Mouse (Mus musculus) stomach, postnatal 0 days (tissue): ENCODE data around the gene Egfl7. TPM values are rescaled to one million over a fixed set of nuclear protein-coding genes. Genes with fewer than 3 reads are reported as not detected.

Source experiments
- ATAC-seq: fragments of 200-750 bp; cut with Nextera tagmentation; 2 replicates; pipeline ENCODE4 v1.8.0; 2017; ENCODE audit not compliant: low FRiP score, low TSS enrichment
- DNase-seq: peaks from one replicate; pipeline ENCODE4 v3.0.0-alpha.2; 2016; ENCODE audit warnings: low spot score
- H3K27ac ChIP-seq: fragments of 300-500 bp; sonication (generic); replicated peaks from 2 replicates; pipeline ENCODE4 v1.5.1; 2014; ENCODE audit warnings: mild to moderate bottlenecking, control low read depth
- H3K27me3 ChIP-seq: fragments of 300-500 bp; sonication (generic); 2 replicates; pipeline ENCODE4 v1.6.1; 2014; ENCODE audit warnings: low read length; ENCODE audit not compliant: control insufficient read depth, insufficient read depth
- H3K36me3 ChIP-seq: fragments of 300-500 bp; sonication (generic); 2 replicates; pipeline ENCODE4 v1.6.1; 2014; ENCODE audit warnings: low read length, mixed read lengths; ENCODE audit not compliant: control insufficient read depth, insufficient read depth
- H3K4me1 ChIP-seq: fragments of 300-500 bp; sonication (generic); replicated peaks from 2 replicates; pipeline ENCODE4 v1.6.1; 2014; ENCODE audit warnings: antibody characterized with exemption; ENCODE audit not compliant: control insufficient read depth, insufficient read depth
- H3K4me2 ChIP-seq: fragments of 300-500 bp; sonication (generic); replicated peaks from 2 replicates; pipeline ENCODE4 v1.6.1; 2014; ENCODE audit warnings: low read depth, mild to moderate bottlenecking, control low read depth, moderate library complexity
- H3K4me3 ChIP-seq: fragments of 300-500 bp; sonication (generic); 2 replicates; pipeline ENCODE4 v1.5.1; 2014; ENCODE audit warnings: low read depth, low read length, control low read depth
- H3K9ac ChIP-seq: fragments of 300-500 bp; sonication (generic); 2 replicates; pipeline ENCODE4 v1.6.1; 2014; ENCODE audit warnings: mild to moderate bottlenecking, low read length, control low read depth, mixed read lengths
- H3K9me3 ChIP-seq: fragments of 300-500 bp; sonication (generic); 2 replicates; pipeline ENCODE4 v1.6.1; 2016; ENCODE audit warnings: low read length; ENCODE audit not compliant: control insufficient read depth
- CTCF ChIP-seq: IDR thresholded peaks from 2 replicates; pipeline ENCODE4 v1.5.1; 2016; ENCODE audit warnings: antibody characterized with exemption, low read depth, mild to moderate bottlenecking, moderate library complexity
- EP300 ChIP-seq: optimal IDR thresholded peaks from 2 replicates; pipeline ENCODE3; 2016; ENCODE audit warnings: antibody characterized with exemption
- WGBS: fragments of 180-500 bp; shearing (Covaris S2); extraction: QIAGEN DNeasy Blood & Tissue Kit; methylation state at CpG from one replicate; pipeline ENCODE4 v1.1.7; 2014; 5-methylcytosine and 5-hydroxymethylcytosine counted together
- polyA plus RNA-seq: library from polyadenylated mRNA; unstranded; fragments of >200 nt; fragmentation: Nextera tagmentation; extraction: Ambion mirVana; gene quantifications from 2 replicates; pipeline ENCODE4 v1.2.1, GENCODE M21; 2015

The Egfl7 gene
- polyA plus RNA-seq, 1 experiment from 2014 or later: 49.7 TPM

DNA sequence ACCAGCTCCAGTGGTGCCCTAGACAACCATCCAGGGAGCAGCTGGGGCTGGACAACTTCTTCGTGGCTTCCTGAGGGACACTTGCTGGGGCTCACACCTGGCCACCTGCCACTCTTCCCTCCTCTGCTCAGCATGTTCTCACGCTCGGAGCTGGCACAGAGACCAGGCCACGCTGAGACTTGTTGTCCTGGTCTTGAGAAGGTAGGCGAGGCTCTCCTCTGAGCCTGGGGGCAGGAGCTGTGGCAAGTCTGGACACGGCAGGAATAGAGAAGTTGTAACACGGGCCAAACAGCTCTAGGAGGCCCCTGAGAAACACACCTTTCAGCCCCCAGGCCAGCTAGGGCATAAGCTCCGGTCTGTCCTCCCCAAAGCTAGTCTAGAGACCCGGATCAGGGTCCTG is 25.9 kb upstream of the Egfl7 start:
- no peaks in the 10 kb centered on the region for H3K36me3 ChIP-seq
- DNase-seq: no peak
- no peaks in the 10 kb centered on the region for H3K27me3 ChIP-seq
- no peak; the same call in 1 of the 2 replicates for ATAC-seq
- 62% methylated on average over 9 of the region's 9 CpGs for WGBS
- H3K9me3 ChIP-seq: no peaks in the 10 kb centered on the region
- peaks cover 5% of the 10 kb centered on the region; the same call in 1 of the 2 replicates for H3K4me1 ChIP-seq
- peak overlapping the region; percentile 56 for H3K27ac ChIP-seq
- no peak overlapping the region for H3K9ac ChIP-seq
- TF ChIP-seq EP300: peak; percentile 76
- no peak for TF ChIP-seq CTCF
- H3K4me3 ChIP-seq: no peak overlapping the region
- no peak overlapping the region for H3K4me2 ChIP-seq

DNA sequence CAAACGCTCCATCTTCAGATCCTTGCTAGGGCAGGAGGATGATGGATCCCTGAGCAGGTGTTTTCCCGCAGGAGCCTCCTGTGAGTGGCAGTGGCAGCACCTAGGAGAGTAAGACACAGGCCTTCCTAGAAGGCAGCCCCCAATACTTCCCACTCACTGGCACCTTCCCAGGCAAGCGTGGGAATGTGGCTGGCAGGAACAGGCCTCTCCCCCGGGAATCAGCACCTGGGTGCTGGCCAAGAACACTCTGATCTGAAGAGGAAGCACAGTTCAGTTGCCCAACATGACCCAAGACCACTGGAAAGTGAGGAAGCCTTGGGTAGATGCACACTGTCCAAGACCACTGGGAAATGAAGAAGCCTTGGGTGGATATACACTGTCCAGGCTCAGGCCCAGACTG is 24.7 kb upstream of the Egfl7 start:
- ATAC-seq (no peak), DNase-seq (peak; percentile 39)
- Histone ChIP-seq H3K9ac (no peak overlapping the region), H3K36me3 (no peaks in the 10 kb centered on the region), H3K9me3 (no peaks in the 10 kb centered on the region), H3K4me3 (no peak overlapping the region), H3K27me3 (no peaks in the 10 kb centered on the region), H3K4me2 (no peak overlapping the region), H3K27ac (no peak overlapping the region; the same call in 1 of the 2 replicates), H3K4me1 (peaks cover 5% of the 10 kb centered on the region; the same call in 1 of the 2 replicates)
- 54% methylated on average over 4 of the region's 4 CpGs for WGBS
- no peak for TF ChIP-seq EP300
- no peak for TF ChIP-seq CTCF

DNA sequence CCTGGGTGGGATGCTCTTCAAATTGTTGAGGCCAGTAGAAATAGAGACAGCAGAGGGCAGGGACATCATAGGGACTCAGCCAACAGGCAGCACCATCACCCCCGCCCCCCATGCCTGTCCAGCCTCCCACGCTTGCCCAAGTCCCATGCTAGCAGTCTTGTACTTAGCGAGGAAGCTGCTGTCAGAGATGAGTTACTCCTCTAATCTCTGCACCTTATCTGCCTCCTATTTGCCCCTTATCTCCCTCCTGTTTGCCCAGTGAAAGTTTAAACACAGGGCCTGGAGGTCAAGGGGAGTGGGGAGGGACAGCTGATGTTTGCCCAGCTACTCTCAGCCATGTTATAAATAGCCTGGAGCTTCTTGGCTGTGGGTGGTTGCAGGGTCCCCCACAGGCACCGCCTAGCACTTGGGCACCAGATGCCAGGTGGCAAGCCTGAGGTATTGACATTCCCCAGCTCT is 23.2 kb upstream of the Egfl7 start:
- TF ChIP-seq CTCF (no peak), EP300 (no peak)
- DNase-seq: peak; percentile 29

DNA sequence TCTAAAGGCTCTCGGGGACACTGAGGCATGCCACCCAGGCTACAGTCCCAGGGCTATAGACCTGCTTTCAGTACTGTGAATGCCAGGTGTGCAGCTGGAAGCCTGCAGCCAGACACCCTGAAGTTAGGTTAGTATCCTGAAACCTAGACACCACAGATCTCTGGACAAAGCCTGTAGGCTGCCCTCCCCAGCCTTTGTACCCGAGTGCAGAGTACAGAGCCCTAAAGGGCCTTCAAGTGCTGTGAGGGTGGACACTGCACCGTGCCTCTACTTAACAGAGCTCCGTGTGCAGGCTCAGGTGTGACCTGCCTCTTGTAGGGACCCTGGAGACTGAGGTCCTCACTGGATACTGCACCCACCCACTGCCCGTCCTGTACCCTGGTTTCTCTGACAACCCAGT is 19.3 kb upstream of the Egfl7 start:
- ATAC-seq (no peak), DNase-seq (no peak)
- Histone ChIP-seq H3K27me3 (no peaks in the 10 kb centered on the region), H3K4me1 (peaks cover 5% of the 10 kb centered on the region; the same call in 1 of the 2 replicates), H3K9ac (no peak overlapping the region), H3K27ac (no peak overlapping the region), H3K36me3 (no peaks in the 10 kb centered on the region), H3K4me3 (no peak overlapping the region), H3K4me2 (no peak overlapping the region), H3K9me3 (no peaks in the 10 kb centered on the region)
- 85% methylated on average over 5 of the region's 5 CpGs for WGBS
- no peak for TF ChIP-seq EP300
- no peak for TF ChIP-seq CTCF

More for the DNA sequence above, 23.2 kb upstream of the Egfl7 start:
- H3K36me3 ChIP-seq: no peaks in the 10 kb centered on the region
- H3K9me3 ChIP-seq: no peaks in the 10 kb centered on the region
- H3K4me1 ChIP-seq: peaks cover 5% of the 10 kb centered on the region; the same call in 1 of the 2 replicates
- WGBS: 40% methylated on average over 4 of the region's 4 CpGs
- no peak overlapping the region; the same call in 1 of the 2 replicates for H3K4me2 ChIP-seq
- no peak overlapping the region for H3K4me3 ChIP-seq
- no peak for ATAC-seq
- no peak overlapping the region for H3K9ac ChIP-seq
- 0 out of 2 replicates have a peak overlapping the region, but pooled peaks have one; percentile 24 for H3K27ac ChIP-seq
- H3K27me3 ChIP-seq: no peaks in the 10 kb centered on the region

DNA sequence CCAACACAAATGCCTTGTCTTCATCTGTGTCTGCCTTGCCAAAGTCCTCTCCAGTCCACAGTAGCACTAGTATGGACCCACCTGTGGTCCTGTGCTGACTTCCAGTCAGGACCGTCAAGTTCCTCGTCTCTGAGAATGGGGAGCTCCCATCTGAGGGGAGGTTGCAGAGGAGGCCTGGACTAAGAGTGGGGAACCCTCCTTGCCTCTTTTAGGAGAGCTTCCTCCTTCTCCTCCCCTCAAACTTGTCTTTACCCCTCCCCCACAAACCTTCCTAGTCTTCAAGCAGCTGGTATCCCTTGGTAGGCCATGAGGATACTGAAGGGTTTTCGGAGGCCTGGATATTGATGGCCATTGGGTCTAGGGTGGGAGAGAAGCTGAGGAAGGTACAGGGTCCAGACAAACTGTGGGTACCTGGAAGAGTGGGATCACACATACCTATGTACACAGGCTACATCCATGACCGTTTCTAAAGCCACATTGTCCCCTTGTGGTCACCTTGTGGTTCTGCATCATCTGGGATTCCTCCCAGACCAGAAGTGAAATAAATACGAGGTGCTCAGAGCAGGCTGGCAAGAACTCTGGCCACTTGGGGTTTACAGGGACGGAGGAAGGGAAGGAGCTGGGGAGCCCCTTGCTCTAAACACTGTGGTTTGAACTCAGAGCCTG is 18.3 kb upstream of the Egfl7 start:
- no peaks in the 10 kb centered on the region for H3K27me3 ChIP-seq
- no peaks in the 10 kb centered on the region for H3K36me3 ChIP-seq
- no peak overlapping the region for H3K9ac ChIP-seq
- DNase-seq (peak; percentile 43), ATAC-seq (peak; percentile 67)
- H3K4me2 ChIP-seq: no peak overlapping the region
- no peak overlapping the region for H3K27ac ChIP-seq
- no peak overlapping the region for H3K4me3 ChIP-seq
- peak; percentile 99 for TF ChIP-seq CTCF
- no peak for TF ChIP-seq EP300
- peaks cover 5% of the 10 kb centered on the region; the same call in 1 of the 2 replicates for H3K4me1 ChIP-seq
- 45% methylated on average over 6 of the region's 6 CpGs for WGBS
- no peaks in the 10 kb centered on the region for H3K9me3 ChIP-seq

DNA sequence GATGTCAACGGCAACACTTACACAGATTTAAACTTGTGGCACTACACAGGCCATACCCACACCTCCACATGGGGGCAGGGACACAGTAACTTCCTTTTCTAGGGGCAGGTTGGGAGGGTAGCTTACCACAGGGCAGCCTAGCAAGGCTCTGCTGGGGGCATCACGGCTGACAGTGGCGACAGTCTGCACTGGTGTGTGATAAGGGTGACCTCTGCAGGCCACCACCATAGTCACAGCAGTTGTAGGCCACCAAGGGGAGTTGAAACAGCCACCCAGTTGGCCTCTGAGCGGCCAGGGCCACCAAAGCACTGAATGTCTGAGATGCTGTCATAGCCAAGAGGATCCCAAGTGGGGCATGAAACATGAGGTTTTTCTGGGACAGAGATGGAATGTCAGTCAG is 13.6 kb upstream of the Egfl7 start:
- H3K4me2 ChIP-seq: no peak overlapping the region
- H3K4me1 ChIP-seq: no peaks in the 10 kb centered on the region
- H3K36me3 ChIP-seq: no peaks in the 10 kb centered on the region
- DNase-seq (peak; percentile 35), ATAC-seq (peak; percentile 53)
- 18% methylated on average over 4 of the region's 4 CpGs for WGBS
- TF ChIP-seq EP300: no peak
- peak; percentile 73 for TF ChIP-seq CTCF
- H3K27me3 ChIP-seq: no peaks in the 10 kb centered on the region
- H3K9me3 ChIP-seq: no peaks in the 10 kb centered on the region
- H3K27ac ChIP-seq: no peak overlapping the region
- H3K4me3 ChIP-seq: no peak overlapping the region
- no peak overlapping the region for H3K9ac ChIP-seq
